Mouse (Mus musculus): ENCODE results near the gene Prtn3. TPM values are rescaled to one million over a fixed set of nuclear protein-coding genes. Genes with fewer than 3 reads are reported as not detected.

Prtn3 gene
- polyA plus RNA-seq, 1 experiment from 2014 or later: 3.0 TPM

Small RNAs within 50 kb of the gene (microRNA-seq; reads per million reads assigned to microRNA genes)
- gene Mir6910: not detected

Other genes with a start within 250 kb of the Prtn3 start
- 2.0 and 4.2 TPM in 2 replicates for gene Shc2, start 236.6 kb upstream of the Prtn3 start, polyA plus RNA-seq (2015; fragmentation: Nextera tagmentation; extraction: Ambion mirVana)
- not detected in 2 replicates for gene Odf3l2, start 228.7 kb upstream of the Prtn3 start, polyA plus RNA-seq (2015; fragmentation: Nextera tagmentation; extraction: Ambion mirVana)
- 0.53 and 0.69 TPM in 2 replicates for gene Madcam1, start 209.9 kb upstream of the Prtn3 start, polyA plus RNA-seq (2015; fragmentation: Nextera tagmentation; extraction: Ambion mirVana)
- 57.5 and 58.3 TPM in 2 replicates for gene Tpgs1, start 205.1 kb upstream of the Prtn3 start, polyA plus RNA-seq (2015; fragmentation: Nextera tagmentation; extraction: Ambion mirVana)
- 64.0 and 68.9 TPM in 2 replicates for gene Cdc34, start 192.3 kb upstream of the Prtn3 start, polyA plus RNA-seq (2015; fragmentation: Nextera tagmentation; extraction: Ambion mirVana)
- 0.62 and 0.98 TPM in 2 replicates for gene Gzmm, start 185.5 kb upstream of the Prtn3 start, polyA plus RNA-seq (2015; fragmentation: Nextera tagmentation; extraction: Ambion mirVana)
- gene Bsg, start 170.0 kb upstream of the Prtn3 start, polyA plus RNA-seq (2015; fragmentation: Nextera tagmentation; extraction: Ambion mirVana): 1,174 and 1,330 TPM in 2 replicates
- gene Hcn2, start 157.8 kb upstream of the Prtn3 start, polyA plus RNA-seq (2015; fragmentation: Nextera tagmentation; extraction: Ambion mirVana): not detected in 2 replicates
- gene Polrmt, start 127.9 kb upstream of the Prtn3 start, polyA plus RNA-seq (2015; fragmentation: Nextera tagmentation; extraction: Ambion mirVana): 46.2 and 47.8 TPM in 2 replicates
- gene Fgf22, start 119.4 kb upstream of the Prtn3 start, polyA plus RNA-seq (2015; fragmentation: Nextera tagmentation; extraction: Ambion mirVana): 0.11 and 0.29 TPM in 2 replicates
- 47.9 and 61.4 TPM in 2 replicates for gene Rnf126, start 107.5 kb upstream of the Prtn3 start, polyA plus RNA-seq (2015; fragmentation: Nextera tagmentation; extraction: Ambion mirVana)
- gene Fstl3, start 97.2 kb upstream of the Prtn3 start, polyA plus RNA-seq (2015; fragmentation: Nextera tagmentation; extraction: Ambion mirVana): 21.7 and 22.7 TPM in 2 replicates
- gene Prss57, start 83.5 kb upstream of the Prtn3 start, polyA plus RNA-seq (2015; fragmentation: Nextera tagmentation; extraction: Ambion mirVana): 0.57 and 2.1 TPM in 2 replicates
- gene Palm, start 80.9 kb upstream of the Prtn3 start, polyA plus RNA-seq (2015; fragmentation: Nextera tagmentation; extraction: Ambion mirVana): 52.7 and 54.1 TPM in 2 replicates
- gene Misp, start 53.5 kb upstream of the Prtn3 start, polyA plus RNA-seq (2015; fragmentation: Nextera tagmentation; extraction: Ambion mirVana): 10.6 and 13.5 TPM in 2 replicates
- 344 and 371 TPM in 2 replicates for gene Ptbp1, start 20.0 kb upstream of the Prtn3 start, polyA plus RNA-seq (2015; fragmentation: Nextera tagmentation; extraction: Ambion mirVana)
- 22.6 and 26.4 TPM in 2 replicates for gene Plppr3, start 158 bp downstream of the Prtn3 start, polyA plus RNA-seq (2015; fragmentation: Nextera tagmentation; extraction: Ambion mirVana)
- 0.26 and 1.2 TPM in 2 replicates for gene Elane, start 11.8 kb downstream of the Prtn3 start, polyA plus RNA-seq (2015; fragmentation: Nextera tagmentation; extraction: Ambion mirVana)
- gene Cfd, start 16.4 kb downstream of the Prtn3 start, polyA plus RNA-seq (2015; fragmentation: Nextera tagmentation; extraction: Ambion mirVana): not detected in 2 replicates
- 48.3 and 51.2 TPM in 2 replicates for gene Med16, start 34.4 kb downstream of the Prtn3 start, polyA plus RNA-seq (2015; fragmentation: Nextera tagmentation; extraction: Ambion mirVana)
- 12.8 TPM in 1 of 2 replicates, not detected in the other for gene Gm26602, start 36.4 kb downstream of the Prtn3 start, polyA plus RNA-seq (2015; fragmentation: Nextera tagmentation; extraction: Ambion mirVana)
- 1.0 and 1.1 TPM in 2 replicates for gene Kiss1r, start 42.5 kb downstream of the Prtn3 start, polyA plus RNA-seq (2015; fragmentation: Nextera tagmentation; extraction: Ambion mirVana)
- 151 and 155 TPM in 2 replicates for gene R3hdm4, start 46.7 kb downstream of the Prtn3 start, polyA plus RNA-seq (2015; fragmentation: Nextera tagmentation; extraction: Ambion mirVana)
- gene Arid3a, start 52.6 kb downstream of the Prtn3 start, polyA plus RNA-seq (2015; fragmentation: Nextera tagmentation; extraction: Ambion mirVana): 4.1 and 4.8 TPM in 2 replicates
- 76.7 and 83.0 TPM in 2 replicates for gene Wdr18, start 85.7 kb downstream of the Prtn3 start, polyA plus RNA-seq (2015; fragmentation: Nextera tagmentation; extraction: Ambion mirVana)
- gene Grin3b, start 96.2 kb downstream of the Prtn3 start, polyA plus RNA-seq (2015; fragmentation: Nextera tagmentation; extraction: Ambion mirVana): 0.25 and 0.75 TPM in 2 replicates
- gene Tmem259, start 109.9 kb downstream of the Prtn3 start, polyA plus RNA-seq (2015; fragmentation: Nextera tagmentation; extraction: Ambion mirVana): 7.3 and 9.0 TPM in 2 replicates
- gene Cnn2, start 114.1 kb downstream of the Prtn3 start, polyA plus RNA-seq (2015; fragmentation: Nextera tagmentation; extraction: Ambion mirVana): 401 and 405 TPM in 2 replicates
- 4.9 and 5.6 TPM in 2 replicates for gene Abca7, start 122.0 kb downstream of the Prtn3 start, polyA plus RNA-seq (2015; fragmentation: Nextera tagmentation; extraction: Ambion mirVana)
- gene Arhgap45, start 142.2 kb downstream of the Prtn3 start, polyA plus RNA-seq (2015; fragmentation: Nextera tagmentation; extraction: Ambion mirVana): 18.1 and 21.8 TPM in 2 replicates
- gene Polr2e, start 165.3 kb downstream of the Prtn3 start, polyA plus RNA-seq (2015; fragmentation: Nextera tagmentation; extraction: Ambion mirVana): 194 and 210 TPM in 2 replicates
- 554 and 585 TPM in 2 replicates for gene Gpx4, start 172.7 kb downstream of the Prtn3 start, polyA plus RNA-seq (2015; fragmentation: Nextera tagmentation; extraction: Ambion mirVana)
- 18.7 and 19.1 TPM in 2 replicates for gene Sbno2, start 231.1 kb downstream of the Prtn3 start, polyA plus RNA-seq (2015; fragmentation: Nextera tagmentation; extraction: Ambion mirVana)
- gene Stk11, start 241.3 kb downstream of the Prtn3 start, polyA plus RNA-seq (2015; fragmentation: Nextera tagmentation; extraction: Ambion mirVana): 18.6 and 23.3 TPM in 2 replicates